Mouse (Mus musculus) left cerebral cortex, adult 8-10 months (tissue): Measurements from ENCODE around the gene Usp44. TPM values are rescaled to one million over a fixed set of nuclear protein-coding genes. Genes with fewer than 3 reads are reported as not detected.
"Not testable (repeated sequence)": the region's sequence is repeated elsewhere in the genome, so short reads cannot be mapped to it uniquely, and the experiment has no call there.

Source experiments
- DNase-seq, 2 experiments: peaks; one replicate each; pipeline ENCODE4 v3.0.0; 2022; ENCODE audit warnings: low spot score in 2 of 2
- total RNA-seq, 4 experiments: library from RNA; stranded (reverse); gene quantifications; 2 replicates each; pipeline ENCODE4 v1.2.4; 2022

Gene Usp44
- total RNA-seq = not detected

- no peak for DNase-seq
Measured at GRCm38 (mm10) chr10:93830931-93831729, at the start of gene Usp44. Gene Usp44, plus strand, starts transcription at chr10:93831555.

- DNase-seq = peak in 1 of 2 experiments; percentile 14
Measured at GRCm38 (mm10) chr10:93783216-93784013, 47.9 kb upstream of the Usp44 start.

- no peak for DNase-seq
Measured at GRCm38 (mm10) chr10:93799711-93800362, 31.5 kb upstream of the Usp44 start.

GRCm38 (mm10) chr10:93800363-93800722 is 31.0 kb upstream of the Usp44 start:
- no peak for DNase-seq

GRCm38 (mm10) chr10:93800895-93801294 is 30.5 kb upstream of the Usp44 start:
- no peak for DNase-seq

GRCm38 (mm10) chr10:93803199-93803598 is 28.2 kb upstream of the Usp44 start:
- DNase-seq = no peak

GRCm38 (mm10) chr10:93809438-93809837 is 21.9 kb upstream of the Usp44 start:
- not testable (repeated sequence) for DNase-seq

GRCm38 (mm10) chr10:93810590-93811185 is 20.7 kb upstream of the Usp44 start:
- DNase-seq = no peak

GRCm38 (mm10) chr10:93812098-93812497 is 19.3 kb upstream of the Usp44 start:
- no peak for DNase-seq

GRCm38 (mm10) chr10:93812774-93813415 is 18.5 kb upstream of the Usp44 start:
- peak; percentile 21 to 74 for DNase-seq

GRCm38 (mm10) chr10:93813755-93814154 is 17.6 kb upstream of the Usp44 start:
- DNase-seq = no peak

- DNase-seq = peak in 1 of 2 experiments; percentile 27
Measured at GRCm38 (mm10) chr10:93818661-93819060, 12.7 kb upstream of the Usp44 start.

GRCm38 (mm10) chr10:93829898-93830831 is 1.2 kb upstream of the Usp44 start:
- DNase-seq = no peak

GRCm38 (mm10) chr10:93831730-93832574 is 597 bp downstream of the Usp44 start:
- DNase-seq = no peak

GRCm38 (mm10) chr10:93832811-93833210 is 1.5 kb downstream of the Usp44 start:
- no peak for DNase-seq

GRCm38 (mm10) chr10:93833370-93833698 is 2.0 kb downstream of the Usp44 start:
- no peak for DNase-seq

GRCm38 (mm10) chr10:93833699-93834393 is 2.5 kb downstream of the Usp44 start:
- DNase-seq = no peak

GRCm38 (mm10) chr10:93834394-93834745 is 3.0 kb downstream of the Usp44 start:
- no peak for DNase-seq

- not testable (repeated sequence) for DNase-seq
Measured at GRCm38 (mm10) chr10:93835115-93835514, 3.8 kb downstream of the Usp44 start.
